Mouse (Mus musculus) C2C12 (cell line): ENCODE measurements around the gene Tmcc2. TPM values are rescaled to one million over a fixed set of nuclear protein-coding genes. Genes with fewer than 3 reads are reported as not detected.

Experiments used
- H3K27me3 ChIP-seq: one replicate; pipeline ENCODE4 v1.6.1; 2011; ENCODE audit not compliant: control insufficient read depth, insufficient read depth, insufficient read length
- H3K36me3 ChIP-seq: one replicate; pipeline ENCODE4 v1.6.1; 2011; ENCODE audit not compliant: control insufficient read depth, insufficient read depth
- H3K4me3 ChIP-seq: one replicate; pipeline ENCODE4 v1.5.1; 2011; ENCODE audit warnings: mild to moderate bottlenecking, control low read depth; ENCODE audit not compliant: poor library complexity, insufficient read depth, severe bottlenecking
- H3K79me2 ChIP-seq: one replicate; pipeline ENCODE4 v1.6.1; 2011; ENCODE audit not compliant: control insufficient read depth, insufficient read depth
- H3K79me3 ChIP-seq: one replicate; pipeline ENCODE4 v1.6.1; 2011; ENCODE audit warnings: low read depth, control low read depth
- H3ac ChIP-seq: one replicate; pipeline ENCODE3; 2011; ENCODE audit warnings: low read depth; ENCODE audit not compliant: control insufficient read depth, insufficient read length
- CEBPB ChIP-seq: IDR thresholded peaks from one replicate; pipeline ENCODE4 v1.6.1; 2011; ENCODE audit warnings: low read depth, mild to moderate bottlenecking, control low read depth, moderate library complexity
- CTCF ChIP-seq: IDR thresholded peaks from one replicate; pipeline ENCODE4 v1.5.1; 2011; ENCODE audit not compliant: control insufficient read depth, insufficient read depth, insufficient read length
- FOSL1 ChIP-seq: IDR thresholded peaks from one replicate; pipeline ENCODE4 v1.8.0; 2011; ENCODE audit warnings: mild to moderate bottlenecking, low read length; ENCODE audit not compliant: poor library complexity, insufficient read depth, severe bottlenecking
- MAX ChIP-seq: IDR thresholded peaks from one replicate; pipeline ENCODE4 v1.6.1; 2011; ENCODE audit warnings: mild to moderate bottlenecking, control low read depth
- MYOD1 ChIP-seq: IDR thresholded peaks from one replicate; pipeline ENCODE4 v1.6.1; 2011; ENCODE audit warnings: low read depth; ENCODE audit not compliant: control insufficient read depth, insufficient read length
- MYOG ChIP-seq: IDR thresholded peaks from one replicate; pipeline ENCODE4 v1.6.1; 2011; ENCODE audit not compliant: control insufficient read depth, insufficient read length; ENCODE audit errors: extremely low read depth
- USF1 ChIP-seq: IDR thresholded peaks from one replicate; pipeline ENCODE4 v1.6.1; 2011; ENCODE audit warnings: low read depth, mild to moderate bottlenecking, control low read depth, moderate library complexity
- polyA plus RNA-seq: library from polyadenylated mRNA; unstranded; fragments of >200 nt; fragmentation: generic; extraction: Trizol; gene quantifications from one replicate; pipeline ENCODE4 v1.2.1, GENCODE M21; 2012; ENCODE audit warnings: missing spikeins

The Tmcc2 gene
- polyA plus RNA-seq, 1 experiment: 37.3 TPM

DNA sequence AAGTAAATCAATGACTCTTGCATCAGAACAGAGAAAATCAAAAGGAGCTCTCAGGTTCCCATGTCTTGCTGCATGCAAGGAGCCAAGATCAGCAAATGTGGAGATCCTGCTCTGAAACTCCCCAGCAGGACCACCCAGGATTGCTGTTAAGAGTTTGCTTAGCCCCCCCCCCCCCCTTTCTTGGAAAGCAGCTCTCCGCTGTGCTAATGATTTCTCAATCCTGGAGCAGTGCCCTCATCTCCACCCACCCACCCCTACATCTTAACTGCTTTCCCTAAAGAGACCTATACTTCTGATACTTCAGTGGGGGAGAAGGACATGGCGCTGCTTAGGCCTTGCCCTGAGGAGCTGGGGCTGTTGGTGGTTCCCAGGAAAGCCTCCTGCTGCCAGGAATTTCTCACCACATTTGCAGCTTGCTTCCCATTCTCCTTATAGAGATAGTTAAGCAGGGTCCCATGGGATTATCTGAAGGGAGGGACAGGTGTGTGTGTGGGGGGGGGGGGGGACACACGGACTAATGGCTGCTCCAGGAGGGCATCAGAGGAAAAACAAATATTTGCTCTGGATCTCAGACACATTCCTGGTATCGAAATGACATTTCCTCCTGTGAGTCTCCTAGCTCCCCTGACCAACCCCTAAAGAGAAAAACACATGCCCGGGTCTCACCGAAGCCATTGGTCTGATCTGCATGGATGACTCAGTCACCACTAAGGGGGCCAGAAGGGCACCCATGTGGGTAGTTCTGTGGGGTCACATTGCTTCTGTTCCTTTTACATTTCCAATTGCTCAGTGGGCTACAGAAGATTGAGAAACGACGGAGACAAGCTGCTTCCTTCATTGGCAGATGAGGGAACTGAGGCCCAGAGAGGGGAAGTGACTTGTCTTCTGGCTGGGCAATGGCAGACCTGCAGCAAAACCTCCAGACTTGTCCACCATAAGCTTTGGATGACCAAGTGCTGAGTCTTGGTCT lies 72.9 kb downstream of the Tmcc2 start:
- peak overlapping the region; percentile 59 for H3K4me3 ChIP-seq
- H3ac ChIP-seq: peak overlapping the region; percentile 12
- peaks cover 61% of the 10 kb centered on the region for H3K79me3 ChIP-seq
- peaks cover 27% of the 10 kb centered on the region for H3K36me3 ChIP-seq
- no peaks in the 10 kb centered on the region for H3K27me3 ChIP-seq
- TF ChIP-seq CTCF (no peak), USF1 (no peak), FOSL1 (no peak), MYOD1 (no peak), CEBPB (no peak), MYOG (no peak), MAX (no peak)
- peaks cover 77% of the 10 kb centered on the region for H3K79me2 ChIP-seq

DNA sequence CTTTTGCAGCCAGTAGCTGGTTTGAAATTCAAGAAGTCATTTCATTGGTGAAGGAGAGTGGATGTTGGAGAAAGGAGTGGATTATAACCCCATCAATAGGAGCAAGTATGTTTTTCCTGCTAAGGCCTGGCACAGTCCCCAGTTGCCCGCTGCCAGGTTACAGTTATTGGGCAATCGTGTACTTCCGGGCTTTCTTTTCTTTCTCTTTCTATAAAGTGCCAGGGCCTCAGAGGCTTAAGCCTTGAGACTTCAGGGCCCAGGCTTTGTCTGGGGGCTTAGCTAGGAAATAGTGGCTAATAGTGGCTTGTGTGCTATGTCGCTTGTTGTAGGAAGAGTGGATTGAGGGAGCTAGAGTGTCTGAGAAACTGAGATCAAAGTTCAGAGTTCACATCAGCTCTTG lies 73.7 kb downstream of the Tmcc2 start:
- H3K27me3 ChIP-seq: no peaks in the 10 kb centered on the region

DNA sequence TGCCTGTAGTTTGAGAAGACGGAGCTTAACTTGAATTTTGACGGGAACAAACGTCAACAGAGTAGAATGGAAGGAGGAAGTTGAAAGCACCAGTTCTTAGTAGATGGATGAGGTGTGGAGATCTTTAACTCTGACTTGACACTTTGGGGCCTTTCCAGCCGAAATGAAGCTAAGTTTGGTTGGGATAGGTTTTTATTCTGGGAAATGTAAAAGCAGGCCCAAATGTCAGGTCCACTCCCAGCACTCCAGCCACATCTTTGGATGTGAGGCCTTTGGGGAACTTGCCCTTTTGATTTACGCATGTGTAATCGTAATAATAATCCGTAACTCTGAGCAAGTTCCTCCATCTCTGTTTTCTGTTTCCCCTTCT lies 74.5 kb downstream of the Tmcc2 start:
- H3K4me3 ChIP-seq: peak overlapping the region; percentile 59
- H3ac ChIP-seq: peak overlapping the region; percentile 79
- TF ChIP-seq USF1 (no peak), MYOD1 (no peak), FOSL1 (no peak), CTCF (no peak), MAX (no peak), CEBPB (no peak), MYOG (no peak)
- no peaks in the 10 kb centered on the region for H3K27me3 ChIP-seq
- peaks cover 61% of the 10 kb centered on the region for H3K79me2 ChIP-seq
- peaks cover 18% of the 10 kb centered on the region for H3K36me3 ChIP-seq
- H3K79me3 ChIP-seq: peaks cover 47% of the 10 kb centered on the region

More for the DNA sequence above, 73.7 kb downstream of the Tmcc2 start:
- Histone ChIP-seq H3ac (peak overlapping the region; percentile 24), H3K79me2 (peaks cover 69% of the 10 kb centered on the region), H3K79me3 (peaks cover 54% of the 10 kb centered on the region), H3K4me3 (peak overlapping the region; percentile 59), H3K36me3 (peaks cover 20% of the 10 kb centered on the region)
- TF ChIP-seq MYOG (no peak), CEBPB (peak; percentile 96)

DNA sequence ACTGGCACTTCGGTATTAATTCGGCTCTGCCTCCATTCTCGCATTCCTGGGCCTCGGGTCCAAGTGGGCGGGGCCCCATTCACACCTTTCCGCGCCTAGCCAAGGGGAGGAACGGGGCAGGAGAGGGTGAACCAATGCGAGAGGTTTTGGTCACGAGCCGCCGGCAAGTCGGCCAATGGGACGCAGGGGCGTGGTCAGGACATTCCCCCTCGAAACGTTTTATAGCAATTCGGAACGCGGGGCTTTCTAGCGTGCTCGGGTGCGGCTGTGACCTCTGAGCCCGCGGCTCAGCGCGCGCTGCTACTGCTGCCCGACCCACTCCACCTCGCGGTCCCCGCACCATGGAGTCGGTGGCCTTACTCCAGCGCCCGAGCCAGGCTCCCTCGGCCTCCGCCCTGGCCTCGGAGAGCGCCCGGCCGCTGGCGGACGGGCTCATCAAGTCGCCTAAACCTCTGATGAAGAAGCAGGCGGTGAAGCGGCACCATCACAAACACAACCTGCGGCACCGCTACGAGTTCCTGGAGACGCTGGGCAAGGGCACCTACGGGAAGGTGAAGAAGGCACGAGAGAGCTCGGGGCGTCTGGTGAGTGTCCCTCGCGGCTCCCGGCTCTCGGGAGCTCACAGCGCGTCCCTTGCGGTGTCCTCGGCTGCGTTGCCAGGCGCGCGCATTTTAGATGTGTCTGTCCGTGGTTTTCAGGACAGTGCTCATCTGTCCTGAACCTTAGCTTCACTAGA lies 75.0 kb downstream of the Tmcc2 start, which contains the start of gene Nuak2:
Gene Nuak2, plus strand, starts transcription at position 238 of the 736 bp plus-strand sequence.
- Histone ChIP-seq H3ac (peak within 1 kb of the TSS; percentile 79), H3K4me3 (peak within 1 kb of the TSS; percentile 59), H3K79me2 (peaks cover 56% of the 10 kb centered on the region), H3K27me3 (no peaks in the 10 kb centered on the region), H3K79me3 (peaks cover 42% of the 10 kb centered on the region), H3K36me3 (peaks cover 16% of the 10 kb centered on the region)
- TF ChIP-seq USF1 (peak; percentile 86), MAX (peak; percentile 92), MYOG (no peak)

DNA sequence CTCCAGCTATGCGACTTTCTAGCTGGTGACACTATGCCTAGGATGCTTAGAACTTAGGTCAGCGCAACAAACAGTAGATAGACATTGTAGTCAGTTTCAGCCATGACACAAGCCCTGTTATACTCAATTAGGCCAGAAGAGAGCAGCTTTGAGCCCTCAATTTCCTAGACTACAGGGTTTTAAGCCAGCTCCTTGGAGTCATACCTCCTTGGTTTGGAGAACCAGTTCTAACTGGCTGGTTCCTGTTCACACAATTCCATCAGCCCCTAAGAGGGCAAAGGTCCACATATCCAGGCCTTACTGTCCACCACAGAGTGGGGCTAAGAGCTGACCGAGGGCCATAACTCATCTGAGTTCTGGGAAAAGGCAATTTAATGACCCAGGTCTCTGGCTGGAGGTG lies 78.4 kb downstream of the Tmcc2 start:
- Histone ChIP-seq H3K79me2 (peaks cover 22% of the 10 kb centered on the region), H3ac (no peak overlapping the region), H3K79me3 (peaks cover 13% of the 10 kb centered on the region), H3K4me3 (no peak overlapping the region), H3K36me3 (peaks cover 4% of the 10 kb centered on the region), H3K27me3 (no peaks in the 10 kb centered on the region)
- TF ChIP-seq MYOG: no peak
- peak; percentile 27 for TF ChIP-seq CTCF

DNA sequence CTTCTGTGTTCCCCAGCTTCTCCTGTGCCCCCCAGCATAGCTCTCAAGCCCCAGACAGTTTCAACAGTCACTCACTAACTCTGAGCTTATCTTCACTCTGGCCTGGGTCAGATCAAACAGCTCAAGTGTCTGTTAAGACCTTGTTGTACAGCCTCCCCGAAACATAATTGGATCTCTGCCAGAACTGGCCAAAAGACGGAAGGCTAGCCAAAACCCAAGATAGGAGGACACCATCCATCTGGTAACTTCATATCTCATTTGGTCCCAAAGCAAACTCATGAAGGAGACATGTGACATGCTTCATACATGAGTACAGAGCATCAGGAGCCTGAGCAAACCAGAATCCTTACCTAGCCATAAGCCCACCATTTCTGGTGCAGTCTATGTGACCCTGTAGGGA lies 79.0 kb downstream of the Tmcc2 start:
- peaks cover 7% of the 10 kb centered on the region for H3K79me3 ChIP-seq
- no peak for TF ChIP-seq USF1
- TF ChIP-seq FOSL1: no peak
- no peak for TF ChIP-seq CTCF
- no peak for TF ChIP-seq MYOD1
- no peak for TF ChIP-seq CEBPB
- no peak for TF ChIP-seq MYOG
- no peak for TF ChIP-seq MAX
- no peak overlapping the region for H3K4me3 ChIP-seq
- no peaks in the 10 kb centered on the region for H3K36me3 ChIP-seq
- H3K79me2 ChIP-seq: peaks cover 15% of the 10 kb centered on the region
- H3ac ChIP-seq: no peak overlapping the region
- H3K27me3 ChIP-seq: no peaks in the 10 kb centered on the region
